Mouse (Mus musculus) mouse embryonic stem cell (cell line): ENCODE data around the gene Gm5726.
"Not testable (repeated sequence)": the region's sequence is repeated elsewhere in the genome, so short reads cannot be mapped to it uniquely, and the experiment has no call there.

ENCODE experiments used
- in situ Hi-C, 2 experiments: fragments of 300-500 bp; cut with MboI; formaldehyde crosslinking; loops; 1 replicate in 1 of 2; 3 replicates in 1 of 2; pipeline ENCODE4 v1.14.3; 2019 to 2020; ENCODE audit warnings: low sequenced_read_pairs in 2 of 2, low pct_unique_long_range_greater_than_20kb in 1 of 2, mixed read lengths in 1 of 2; ENCODE audit not compliant: unreplicated experiment in 1 of 2

Gm5726 gene

GRCm38 (mm10) chr7:20545657-20546056 is at the start of gene Gm5726:
Gm5726 (minus strand) TSS chr7:20545757.
- in situ Hi-C loops = not testable (repeated sequence)

DNA sequence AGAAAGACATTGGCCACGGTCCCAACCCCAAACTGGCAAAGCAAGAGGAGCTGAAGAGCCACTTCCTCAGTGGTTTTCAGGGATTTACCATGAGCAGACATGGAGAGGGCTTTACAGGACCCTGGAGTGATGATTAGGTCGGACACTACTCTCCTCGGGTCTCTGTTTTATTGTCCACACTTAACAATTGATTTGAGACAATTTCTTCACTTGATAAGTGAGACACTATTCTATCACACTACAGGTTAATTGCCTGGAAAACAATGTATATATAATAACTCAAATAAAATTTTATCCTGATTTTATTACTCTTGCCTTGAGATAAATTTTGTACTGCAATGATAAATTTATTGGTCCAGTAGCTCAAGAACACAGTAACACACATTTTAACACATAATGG is 30.6 kb upstream of the Gm5726 start, which contains the start of gene Gm4141:
TSS of gene Gm4141 (minus strand) at position 101 of the 400 bp plus-strand sequence.
- in situ Hi-C loops = not testable (repeated sequence)

DNA sequence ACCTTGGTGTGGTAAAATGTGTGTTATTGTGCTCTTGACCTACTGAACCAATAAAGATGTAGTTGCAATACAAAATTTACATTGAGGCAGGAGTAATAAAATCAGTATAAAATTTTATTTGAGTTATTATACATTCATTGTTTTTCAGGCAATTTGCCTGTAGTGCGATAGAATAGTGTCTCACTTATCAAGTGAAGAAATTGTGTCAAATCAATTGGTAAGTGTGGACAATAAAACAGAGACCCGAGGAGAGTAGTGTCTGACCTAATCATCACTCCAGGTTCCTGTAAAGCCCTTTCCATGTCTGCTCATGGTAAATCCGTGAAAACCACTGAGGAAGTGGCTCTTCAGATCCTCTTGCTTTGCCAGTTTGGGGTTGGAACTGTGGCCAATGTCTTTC is 12.0 kb downstream of the Gm5726 start, which contains the start of gene Vmn1r104:
TSS of gene Vmn1r104 (plus strand) at position 301 of the 400 bp plus-strand sequence.
- in situ Hi-C loops = not testable (repeated sequence)

DNA sequence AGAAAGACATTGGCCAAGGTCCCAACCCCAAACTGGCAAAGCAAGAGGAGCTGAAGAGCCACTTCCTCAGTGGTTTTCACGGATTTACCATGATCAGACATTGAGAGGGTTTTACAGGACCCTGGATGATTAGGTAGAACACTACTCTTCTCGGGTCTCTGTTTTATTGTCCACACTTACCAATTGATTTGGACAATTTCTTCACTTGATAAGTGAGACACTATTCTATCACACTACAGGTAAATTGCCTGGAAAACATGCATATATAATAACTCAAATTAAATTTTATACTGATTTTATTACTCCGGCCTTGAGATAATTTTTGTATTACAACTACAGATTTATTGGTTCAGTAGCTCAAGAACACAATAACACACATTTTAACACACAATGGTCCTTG is 35.1 kb downstream of the Gm5726 start, which contains the start of gene Vmn1r103:
TSS of gene Vmn1r103 (minus strand) at position 101 of the 400 bp plus-strand sequence.
- in situ Hi-C loops = not testable (repeated sequence)
